In genomic region chr7:100124211-100124610, GRCm38 (mm10) we compare ENCODE assay signal across 10 mouse cellular contexts. TPM values are rescaled to one million over a fixed set of nuclear protein-coding genes. Genes with fewer than 3 reads are reported as not detected.
DNase-seq lines count a peak whose midpoint lies in the region; ATAC-seq lines count a peak whose summit lies in the region.
"Had no signal": no experiment of that assay in that cellular context is flagged by ENCODE, and none has a peak within 500 bp of the region (broad histone marks: within the 10 kb centered on the region; RNA-seq: fewer than 3 reads in every experiment).

No protein-coding gene starts in this region.

- 88% methylated on average over 2 of the region's 2 CpGs for WGBS in neural tube, embryonic 11.5 days

- no peak overlapping the region for H3K4me3 ChIP-seq in neural tube, embryonic 11.5 days (ENCODE audit: low read depth, low read length)
- H3K4me3 ChIP-seq: hindbrain, embryonic 15.5 days; neural tube, embryonic 12.5 days had no signal

- intact Hi-C loops in left cerebral cortex, postnatal 14 days (cut with DNase I) = loop anchor here (5.0 kb wide), 2 partner anchors 63 to 103 kb away; partner anchors contain the start of gene Pgm2l1
- intact Hi-C loops in left cerebral cortex, postnatal 36 days (cut with DNase I) = loop anchor here (5.0 to 10.0 kb wide), 2 partner anchors 61 to 103 kb away; partner anchors contain the start of gene Pgm2l1

- no peak overlapping the region for H3K27ac ChIP-seq in neural tube, embryonic 11.5 days (ENCODE audit: low read depth, low read length)
- H3K27ac ChIP-seq: hindbrain, embryonic 15.5 days; neural tube, embryonic 12.5 days had no signal

- no peaks in the 10 kb centered on the region for H3K27me3 ChIP-seq in neural tube, embryonic 11.5 days (ENCODE audit: control insufficient read depth, insufficient read depth, low read length)
- H3K27me3 ChIP-seq: hindbrain, embryonic 15.5 days; neural tube, embryonic 12.5 days had no signal

- H3K4me1 ChIP-seq in neural tube, embryonic 11.5 days (ENCODE audit: control insufficient read depth, insufficient read depth, low read length) = peaks cover 2% of the 10 kb centered on the region; the same call in 1 of the 2 replicates

- H3K36me3 ChIP-seq in neural tube, embryonic 11.5 days (ENCODE audit: control insufficient read depth, insufficient read depth, low read length) = no peaks in the 10 kb centered on the region
- H3K36me3 ChIP-seq: hindbrain, embryonic 15.5 days had no signal

- H3K4me2 ChIP-seq in neural tube, embryonic 11.5 days (ENCODE audit: low read depth) = no peak overlapping the region
- H3K4me2 ChIP-seq: hindbrain, embryonic 15.5 days; neural tube, embryonic 12.5 days had no signal

- H3K9me3 ChIP-seq in neural tube, embryonic 11.5 days (ENCODE audit: control insufficient read depth, low read length) = no peaks in the 10 kb centered on the region
- H3K9me3 ChIP-seq: hindbrain, embryonic 15.5 days; neural tube, embryonic 12.5 days had no signal

- peak; percentile 9 for DNase-seq in cerebellum, adult 11 months
- DNase-seq in cerebellum, adult 9-11 months = no peak
- peak; percentile 14 to 31 for DNase-seq in left cerebral cortex, postnatal 14 days (ENCODE audit: low spot score in 2 of 2)
- no peak for DNase-seq in left cerebral cortex, postnatal 36 days (ENCODE audit: low spot score in 2 of 2)
- peak; percentile 53 for DNase-seq in adrenal gland, postnatal 14 days
- DNase-seq in induced T-regulatory cell, adult 2 months (ENCODE audit: low read depth) = peak; percentile 82
- DNase-seq in neural tube, embryonic 11.5 days (ENCODE audit: low spot score) = peak; percentile 38
- no peak for DNase-seq in urinary bladder, adult 2 months (ENCODE audit: low spot score)

- ATAC-seq in neural tube, embryonic 11.5 days (ENCODE audit: insufficient read depth, low FRiP score, low TSS enrichment) = no peak

- no peak overlapping the region for H3K9ac ChIP-seq in neural tube, embryonic 11.5 days (ENCODE audit: low read length)
- H3K9ac ChIP-seq: hindbrain, embryonic 15.5 days; neural tube, embryonic 12.5 days had no signal

RNA-seq across cellular contexts. Expression of gene Pold3, which starts 2.8 kb away (rescaled TPM):
- total RNA-seq in left cerebral cortex, postnatal 14 days (2021) = 10 to 100 TPM; 25.7 to 31.7 TPM
- 10 to 100 TPM; 23.0 to 37.3 TPM for total RNA-seq in left cerebral cortex, postnatal 36 days (2021)
- 22.5 and 30.0 TPM in 2 replicates for total RNA-seq in adrenal gland, postnatal 14 days (2021)
- 76.9 and 78.2 TPM in 2 replicates for polyA plus RNA-seq in neural tube, embryonic 11.5 days (2014; fragmentation: Nextera tagmentation; extraction: Ambion mirVana)
- polyA plus RNA-seq in urinary bladder, adult 2 months (2012; rRNA removed) = 26.8 and 27.5 TPM in 2 replicates

RNA-seq across cellular contexts. Expression of gene Lipt2, which starts 34.9 kb away (rescaled TPM):
- 1 to 10 TPM; 4.3 to 5.5 TPM for total RNA-seq in left cerebral cortex, postnatal 14 days (2021)
- 1 to 10 TPM; 4.2 to 5.8 TPM for total RNA-seq in left cerebral cortex, postnatal 36 days (2021)
- 5.7 and 7.0 TPM in 2 replicates for total RNA-seq in adrenal gland, postnatal 14 days (2021)
- polyA plus RNA-seq in neural tube, embryonic 11.5 days (2014; fragmentation: Nextera tagmentation; extraction: Ambion mirVana) = 22.9 and 24.2 TPM in 2 replicates
- polyA plus RNA-seq in urinary bladder, adult 2 months (2012; rRNA removed) = 5.2 and 6.8 TPM in 2 replicates

RNA-seq across cellular contexts. Expression of gene Kcne3, which starts 52.1 kb away (rescaled TPM):
- not detected for total RNA-seq in left cerebral cortex, postnatal 14 days (2021)
- total RNA-seq in left cerebral cortex, postnatal 36 days (2021) = under 1 TPM; 0.35 to 0.57 TPM
- 2.0 and 2.6 TPM in 2 replicates for total RNA-seq in adrenal gland, postnatal 14 days (2021)
- 2.4 and 3.8 TPM in 2 replicates for polyA plus RNA-seq in neural tube, embryonic 11.5 days (2014; fragmentation: Nextera tagmentation; extraction: Ambion mirVana)
- polyA plus RNA-seq in urinary bladder, adult 2 months (2012; rRNA removed) = 2.4 and 2.7 TPM in 2 replicates

Comparison
In these comparisons a context has a peak if more than half of its experiments do, and no peak if none do; other contexts are left out.
1. DNase-seq: peak in cerebellum, adult 11 months (single experiment), left cerebral cortex, postnatal 14 days (2 of 2), adrenal gland, postnatal 14 days (single experiment), induced T-regulatory cell, adult 2 months (single experiment) and neural tube, embryonic 11.5 days (single experiment); none in cerebellum, adult 9-11 months (single experiment), left cerebral cortex, postnatal 36 days (0 of 2) and urinary bladder, adult 2 months (single experiment).